Mouse (Mus musculus): ENCODE results near the gene Pdlim5. TPM values are rescaled to one million over a fixed set of nuclear protein-coding genes. Genes with fewer than 3 reads are reported as not detected.

Pdlim5 gene
- total RNA-seq, 1 experiment = 38.8 TPM

DNA sequence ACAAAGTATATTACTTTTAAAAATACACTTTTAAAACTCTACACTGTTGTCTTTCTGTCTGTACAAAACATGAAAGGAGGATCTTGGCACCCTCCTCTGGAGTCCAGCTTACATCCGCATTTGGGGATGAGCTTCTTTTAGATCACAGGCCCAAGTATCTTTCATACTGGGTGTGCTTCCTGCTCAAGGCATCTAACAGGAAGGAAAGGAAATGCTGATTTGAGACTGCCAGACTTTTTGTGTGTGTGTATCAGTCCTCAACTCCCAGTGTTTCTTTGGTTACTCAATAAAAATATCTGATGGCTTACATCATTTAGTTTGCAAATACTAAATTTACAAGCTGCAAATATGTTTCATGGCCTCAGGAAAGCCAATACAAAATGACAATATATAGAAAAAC, 42.3 kb downstream of the Pdlim5 start:
- Histone ChIP-seq H3K9me3 (ENCODE audit: control insufficient read depth, insufficient read depth, low read depth, low read length) (no peaks in the 10 kb centered on the region), H3K4me1 (ENCODE audit: control insufficient read depth in 2 of 2, insufficient read depth in 2 of 2, low read length in 2 of 2, poor library complexity in 1 of 2) (peaks cover 2 to 9% of the 10 kb centered on the region in 2 experiments; a peak in 3 of 4 replicates), H3K36me3 (ENCODE audit: control insufficient read depth, insufficient read depth, low read length, poor library complexity, severe bottlenecking) (no peaks in the 10 kb centered on the region), H3K27ac (ENCODE audit: insufficient read depth, low read depth, low read length, poor library complexity, severe bottlenecking) (no peak overlapping the region), H3K9ac (ENCODE audit: insufficient read depth, low read depth, low read length, poor library complexity, severe bottlenecking) (no peak overlapping the region), H3K4me3 (ENCODE audit: insufficient read depth in 1 of 2, low read depth in 1 of 2, low read length in 2 of 2, poor library complexity in 1 of 2, severe bottlenecking in 1 of 2) (no peak overlapping the region)
- TF ChIP-seq HCFC1 (IDR thresholded peaks at IDR 0.05; ENCODE audit: borderline replicate concordance, insufficient read depth, low read length) (no peak), CHD2 (IDR thresholded peaks at IDR 0.05; ENCODE audit: low read depth, low read length) (no peak), ZNF384 (IDR thresholded peaks at IDR 0.05; ENCODE audit: low read depth, low read length) (no peak), ZC3H11A (IDR thresholded peaks at IDR 0.05; ENCODE audit: borderline replicate concordance, low read depth, low read length) (no peak), MAFK (IDR thresholded peaks at IDR 0.05; ENCODE audit: insufficient read depth, low read depth, low read length) (no peak)
- in situ Hi-C loops (cut with MboI; ENCODE audit: low sequenced_read_pairs in 2 of 2, unreplicated experiment in 2 of 2) = no loop called here
- no peak for DNase-seq (ENCODE audit: low read depth, low spot score)

DNA sequence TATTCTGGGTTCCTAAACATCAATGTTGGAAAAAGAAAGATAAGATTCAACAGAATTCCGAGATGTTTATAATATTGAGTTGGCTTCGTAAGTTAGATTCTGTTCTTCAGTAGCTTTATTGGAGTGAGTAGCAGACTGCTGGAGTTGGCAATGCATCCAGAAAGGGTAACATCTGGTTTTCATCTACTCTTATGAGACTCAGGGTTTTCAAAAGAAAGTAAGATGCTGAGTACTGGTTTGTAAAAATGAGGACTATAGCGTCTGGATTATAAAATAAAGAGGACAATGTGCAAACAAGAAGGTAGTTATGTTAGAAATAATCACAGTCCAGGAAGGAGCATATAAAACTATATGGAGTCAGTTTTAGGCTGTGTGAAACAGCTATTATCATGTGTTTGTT, 45.0 kb downstream of the Pdlim5 start:
- no peak for DNase-seq (ENCODE audit: low read depth, low spot score)
- H3K9me3 ChIP-seq (ENCODE audit: control insufficient read depth, insufficient read depth, low read depth, low read length) = no peaks in the 10 kb centered on the region
- no peak for TF ChIP-seq MAFK (IDR thresholded peaks at IDR 0.05; ENCODE audit: insufficient read depth, low read depth, low read length)
- no peak for TF ChIP-seq CHD2 (IDR thresholded peaks at IDR 0.05; ENCODE audit: low read depth, low read length)
- TF ChIP-seq ZNF384 (IDR thresholded peaks at IDR 0.05; ENCODE audit: low read depth, low read length) = no peak
- TF ChIP-seq ZC3H11A (IDR thresholded peaks at IDR 0.05; ENCODE audit: borderline replicate concordance, low read depth, low read length) = no peak
- TF ChIP-seq HCFC1 (IDR thresholded peaks at IDR 0.05; ENCODE audit: borderline replicate concordance, insufficient read depth, low read length) = no peak
- in situ Hi-C loops (cut with MboI; ENCODE audit: low sequenced_read_pairs in 2 of 2, unreplicated experiment in 2 of 2) = no loop called here
- no peaks in the 10 kb centered on the region for H3K36me3 ChIP-seq (ENCODE audit: control insufficient read depth, insufficient read depth, low read length, poor library complexity, severe bottlenecking)
- peaks cover 2 to 9% of the 10 kb centered on the region in 2 experiments; a peak in 3 of 4 replicates for H3K4me1 ChIP-seq (ENCODE audit: control insufficient read depth in 2 of 2, insufficient read depth in 2 of 2, low read length in 2 of 2, poor library complexity in 1 of 2)
- H3K27ac ChIP-seq (ENCODE audit: insufficient read depth, low read depth, low read length, poor library complexity, severe bottlenecking) = no peak overlapping the region
- no peak overlapping the region for H3K9ac ChIP-seq (ENCODE audit: insufficient read depth, low read depth, low read length, poor library complexity, severe bottlenecking)
- H3K4me3 ChIP-seq (ENCODE audit: insufficient read depth in 1 of 2, low read depth in 1 of 2, low read length in 2 of 2, poor library complexity in 1 of 2, severe bottlenecking in 1 of 2) = no peak overlapping the region

GRCm38 (mm10) chr3:142348816-142349631, 46.5 kb downstream of the Pdlim5 start:
- peak overlapping the region; percentile 42; the same call in 1 of the 2 replicates for H3K27ac ChIP-seq (ENCODE audit: insufficient read depth, low read depth, low read length, poor library complexity, severe bottlenecking)
- in situ Hi-C loops (cut with MboI; ENCODE audit: low sequenced_read_pairs in 2 of 2, unreplicated experiment in 2 of 2) = no loop called here
- no peaks in the 10 kb centered on the region for H3K36me3 ChIP-seq (ENCODE audit: control insufficient read depth, insufficient read depth, low read length, poor library complexity, severe bottlenecking)
- H3K9me3 ChIP-seq (ENCODE audit: control insufficient read depth, insufficient read depth, low read depth, low read length) = no peaks in the 10 kb centered on the region
- peaks cover 2 to 9% of the 10 kb centered on the region in 2 experiments; a peak in 3 of 4 replicates for H3K4me1 ChIP-seq (ENCODE audit: control insufficient read depth in 2 of 2, insufficient read depth in 2 of 2, low read length in 2 of 2, poor library complexity in 1 of 2)
- TF ChIP-seq HCFC1 (IDR thresholded peaks at IDR 0.05; ENCODE audit: borderline replicate concordance, insufficient read depth, low read length) = no peak
- no peak for TF ChIP-seq ZNF384 (IDR thresholded peaks at IDR 0.05; ENCODE audit: low read depth, low read length)
- no peak for TF ChIP-seq CHD2 (IDR thresholded peaks at IDR 0.05; ENCODE audit: low read depth, low read length)
- H3K4me3 ChIP-seq (ENCODE audit: insufficient read depth in 1 of 2, low read depth in 1 of 2, low read length in 2 of 2, poor library complexity in 1 of 2, severe bottlenecking in 1 of 2) = no peak overlapping the region
- peak; percentile 30 for DNase-seq (ENCODE audit: low read depth, low spot score)
- no peak overlapping the region for H3K9ac ChIP-seq (ENCODE audit: insufficient read depth, low read depth, low read length, poor library complexity, severe bottlenecking)

DNA sequence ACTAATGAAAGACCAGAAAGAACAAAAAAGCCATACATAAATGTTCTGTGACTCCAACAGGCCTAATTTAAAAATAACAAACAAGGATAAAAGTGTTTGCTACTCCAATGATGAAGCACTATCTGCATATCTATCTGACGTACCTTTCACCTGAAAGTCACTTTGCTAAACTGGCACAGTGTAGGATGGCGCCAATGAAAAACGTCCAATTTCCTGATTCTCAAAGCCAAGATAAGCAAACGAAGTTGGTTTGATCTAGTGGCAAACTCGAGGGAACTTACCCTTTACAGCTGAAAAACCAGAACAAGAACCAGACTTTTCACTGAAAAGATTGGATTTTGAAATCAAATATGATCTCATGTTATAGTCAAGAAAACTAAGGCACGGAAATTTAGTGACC, 49.2 kb downstream of the Pdlim5 start:
- no peak for DNase-seq (ENCODE audit: low read depth, low spot score)
- Histone ChIP-seq H3K4me3 (ENCODE audit: insufficient read depth in 1 of 2, low read depth in 1 of 2, low read length in 2 of 2, poor library complexity in 1 of 2, severe bottlenecking in 1 of 2) (no peak overlapping the region), H3K27ac (ENCODE audit: insufficient read depth, low read depth, low read length, poor library complexity, severe bottlenecking) (no peak overlapping the region), H3K36me3 (ENCODE audit: control insufficient read depth, insufficient read depth, low read length, poor library complexity, severe bottlenecking) (no peaks in the 10 kb centered on the region), H3K9me3 (ENCODE audit: control insufficient read depth, insufficient read depth, low read depth, low read length) (no peaks in the 10 kb centered on the region), H3K4me1 (ENCODE audit: control insufficient read depth in 2 of 2, insufficient read depth in 2 of 2, low read length in 2 of 2, poor library complexity in 1 of 2) (peaks cover 2 to 9% of the 10 kb centered on the region in 2 experiments; a peak in 3 of 4 replicates), H3K9ac (ENCODE audit: insufficient read depth, low read depth, low read length, poor library complexity, severe bottlenecking) (no peak overlapping the region)
- TF ChIP-seq ZNF384 (IDR thresholded peaks at IDR 0.05; ENCODE audit: low read depth, low read length) (no peak), ZC3H11A (IDR thresholded peaks at IDR 0.05; ENCODE audit: borderline replicate concordance, low read depth, low read length) (no peak), CHD2 (IDR thresholded peaks at IDR 0.05; ENCODE audit: low read depth, low read length) (no peak), HCFC1 (IDR thresholded peaks at IDR 0.05; ENCODE audit: borderline replicate concordance, insufficient read depth, low read length) (no peak), MAFK (IDR thresholded peaks at IDR 0.05; ENCODE audit: insufficient read depth, low read depth, low read length) (no peak)
- in situ Hi-C loops (cut with MboI; ENCODE audit: low sequenced_read_pairs in 2 of 2, unreplicated experiment in 2 of 2) = no loop called here
